Mouse (Mus musculus) liver, embryonic 14.5 days (tissue): ENCODE measurements around the gene Gm7544. TPM values are rescaled to one million over a fixed set of nuclear protein-coding genes. Genes with fewer than 3 reads are reported as not detected.
"Not testable (repeated sequence)": the region's sequence is repeated elsewhere in the genome, so short reads cannot be mapped to it uniquely, and the experiment has no call there.

Experiments
- ATAC-seq: fragments of 200-750 bp; cut with Nextera tagmentation; 2 replicates; pipeline ENCODE4 v1.8.0; 2017; ENCODE audit warnings: moderate number of reproducible peaks, mild to moderate bottlenecking, moderate library complexity; ENCODE audit not compliant: insufficient read depth
- DNase-seq, 3 experiments: peaks; one replicate each; pipeline ENCODE4 v3.0.0-alpha.2; 2012 to 2013; ENCODE audit warnings: low read depth in 3 of 3, low spot score in 3 of 3
- H3K27ac ChIP-seq: fragments of 300-500 bp; sonication (generic); 2 replicates; pipeline ENCODE4 v1.5.1; 2014; ENCODE audit warnings: moderate library complexity, mild to moderate bottlenecking, control low read depth, inconsistent platforms
- H3K27me3 ChIP-seq: fragments of 300-500 bp; sonication (generic); 2 replicates; pipeline ENCODE4 v1.6.1; 2014; ENCODE audit warnings: mild to moderate bottlenecking, low read length, moderate library complexity; ENCODE audit not compliant: control insufficient read depth, insufficient read depth
- H3K36me3 ChIP-seq: fragments of 300-500 bp; sonication (generic); replicated peaks from 2 replicates; pipeline ENCODE4 v1.6.1; 2014; ENCODE audit warnings: low read depth; ENCODE audit not compliant: control insufficient read depth, insufficient read depth
- H3K4me1 ChIP-seq, 2 experiments: fragments of 200-500 bp in 1 of 2; fragments of 300-500 bp in 1 of 2; sonication (generic) in 1 of 2; replicated peaks; 2 replicates each; pipeline ENCODE4 v1.6.1; 2012 to 2014; ENCODE audit warnings: antibody characterized with exemption in 1 of 2, inconsistent platforms in 1 of 2, low read length in 1 of 2; ENCODE audit not compliant: control insufficient read depth in 2 of 2, insufficient read depth in 2 of 2
- H3K4me2 ChIP-seq: fragments of 300-500 bp; sonication (generic); 2 replicates; pipeline ENCODE4 v1.6.1; 2014; ENCODE audit warnings: low read depth, mild to moderate bottlenecking, control low read depth, moderate library complexity
- H3K4me3 ChIP-seq, 2 experiments: fragments of 200-500 bp in 1 of 2; fragments of 300-500 bp in 1 of 2; sonication (generic) in 1 of 2; 2 replicates each; pipeline ENCODE4 v1.5.1; 2012 to 2014; ENCODE audit warnings: low read depth in 2 of 2, low read length in 2 of 2, mild to moderate bottlenecking in 2 of 2, control low read depth in 1 of 2, inconsistent platforms in 1 of 2, moderate library complexity in 1 of 2; ENCODE audit not compliant: insufficient read depth in 1 of 2
- H3K9ac ChIP-seq: fragments of 300-500 bp; sonication (generic); replicated peaks from 2 replicates; pipeline ENCODE4 v1.6.1; 2014; ENCODE audit warnings: mild to moderate bottlenecking, control low read depth, moderate library complexity
- H3K9me3 ChIP-seq: fragments of 300-500 bp; sonication (generic); 2 replicates; pipeline ENCODE4 v1.6.1; 2016; ENCODE audit warnings: low read length, mixed read lengths; ENCODE audit not compliant: control insufficient read depth
- CTCF ChIP-seq: IDR thresholded peaks from 2 replicates; pipeline ENCODE4 v1.5.1; 2016; ENCODE audit warnings: antibody characterized with exemption, low read depth, control low read depth
- EP300 ChIP-seq: IDR thresholded peaks from 2 replicates; pipeline ENCODE4 v1.6.1; 2016; ENCODE audit warnings: antibody characterized with exemption, low read depth
- WGBS: fragments of 180-500 bp; shearing (Covaris S2); extraction: QIAGEN DNeasy Blood & Tissue Kit; methylation state at CpG from one replicate; pipeline ENCODE4 v1.1.7; 2014; ENCODE audit not compliant: insufficient replicate concordance; 5-methylcytosine and 5-hydroxymethylcytosine counted together
- polyA plus RNA-seq, 2 experiments: library from polyadenylated mRNA; depleted of rRNA in 1 of 2; stranded (reverse) in 1 of 2; unstranded in 1 of 2; fragments of >200 nt; fragmentation: Nextera tagmentation in 1 of 2; extraction: Ambion mirVana in 1 of 2; gene quantifications; 2 replicates each; pipeline versions ENCODE4 v1.2.1 to v1.2.3; 2012 to 2014

Gene Gm7544
- polyA plus RNA-seq, 2 experiments, result not detected

DNA sequence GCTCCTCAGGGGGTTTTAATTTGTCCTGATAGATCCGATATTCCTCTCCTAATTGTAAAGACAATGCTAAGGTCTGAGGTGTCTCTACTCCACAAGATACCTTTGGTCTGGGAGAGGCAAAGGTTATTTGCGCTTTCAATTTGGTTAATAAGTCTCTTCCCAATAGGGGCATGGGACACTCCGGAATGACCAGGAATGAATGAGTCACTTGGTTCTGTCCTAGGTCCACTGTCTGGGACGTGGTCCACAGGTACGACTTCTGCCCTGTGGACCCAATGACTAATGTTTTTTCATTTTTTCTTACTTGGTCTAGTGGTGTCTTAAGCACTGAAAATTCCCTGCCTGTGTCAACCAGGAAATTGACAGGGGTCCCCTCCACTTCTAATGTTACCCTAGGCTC, 17.1 kb downstream of the Gm7544 start:
- no peak overlapping the region for H3K9ac ChIP-seq
- H3K4me1 ChIP-seq, result no peaks in the 10 kb centered on the region
- WGBS, result 76% methylated on average over 5 of the region's 5 CpGs
- no peak for TF ChIP-seq CTCF
- TF ChIP-seq EP300, result no peak
- ATAC-seq (no peak), DNase-seq (no peak)
- H3K9me3 ChIP-seq, result no peaks in the 10 kb centered on the region
- H3K27ac ChIP-seq, result no peak overlapping the region
- no peak overlapping the region for H3K4me3 ChIP-seq
- no peaks in the 10 kb centered on the region for H3K27me3 ChIP-seq
- H3K4me2 ChIP-seq, result no peak overlapping the region
- no peaks in the 10 kb centered on the region for H3K36me3 ChIP-seq

DNA sequence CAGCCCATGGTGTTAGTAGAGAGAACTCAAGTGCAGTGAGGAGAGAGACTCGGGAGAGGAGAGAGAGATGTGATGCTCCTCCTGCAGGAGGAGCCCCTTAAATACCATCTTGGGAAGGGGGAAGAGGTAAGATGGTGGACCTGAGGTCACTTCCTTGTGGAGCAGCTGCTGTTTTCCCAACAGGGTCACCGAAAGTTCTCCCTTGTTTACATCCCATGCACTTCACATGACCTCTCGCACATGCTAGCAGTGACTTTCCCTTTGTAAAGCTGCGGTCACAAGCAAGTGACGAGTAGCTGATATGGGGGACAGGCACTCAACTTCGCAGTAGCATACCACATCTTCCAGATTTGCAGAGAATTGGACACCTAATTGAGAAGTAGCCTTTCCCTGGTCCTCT, 24.5 kb downstream of the Gm7544 start, which contains the start of gene Gm6217:
Gm6217 (minus strand) TSS at position 74 of the 400 bp plus-strand sequence.
- H3K27ac ChIP-seq, result not testable (repeated sequence)

DNA sequence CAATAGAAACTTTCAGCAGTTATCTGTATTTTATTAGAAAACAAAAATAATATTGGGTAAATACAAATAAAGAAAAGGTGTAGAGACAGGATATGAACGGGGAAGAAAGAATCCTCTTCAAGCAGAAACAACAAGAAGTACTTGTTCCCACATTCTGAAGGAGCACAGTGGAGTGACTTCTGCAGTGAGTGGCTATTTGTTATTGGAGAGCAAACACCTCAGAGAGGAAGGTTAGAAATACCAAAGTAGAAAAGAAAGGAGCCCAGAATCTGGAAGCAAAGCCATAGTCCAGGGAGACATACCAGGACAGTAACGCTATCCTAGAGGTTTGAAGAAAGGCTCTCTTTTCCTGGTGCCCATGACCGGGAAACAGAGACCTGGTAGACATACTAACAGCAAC, 25.3 kb downstream of the Gm7544 start:
- H3K27me3 ChIP-seq, H3K27ac ChIP-seq, DNase-seq, ATAC-seq, H3K4me1 ChIP-seq, H3K4me2 ChIP-seq, H3K4me3 ChIP-seq, H3K9ac ChIP-seq, H3K36me3 ChIP-seq, H3K9me3 ChIP-seq: not testable (repeated sequence)
- WGBS, result 61% methylated on average over 2 of the region's 3 CpGs

More for the DNA sequence above, 24.5 kb downstream of the Gm7544 start, which contains the start of gene Gm6217:
- not testable (repeated sequence) for H3K27me3 ChIP-seq, H3K4me2 ChIP-seq, DNase-seq, H3K9me3 ChIP-seq, ATAC-seq, H3K4me3 ChIP-seq, H3K4me1 ChIP-seq, H3K9ac ChIP-seq, H3K36me3 ChIP-seq
- WGBS, result no CpG with 5 or more reads among the region's 6 CpGs

DNA sequence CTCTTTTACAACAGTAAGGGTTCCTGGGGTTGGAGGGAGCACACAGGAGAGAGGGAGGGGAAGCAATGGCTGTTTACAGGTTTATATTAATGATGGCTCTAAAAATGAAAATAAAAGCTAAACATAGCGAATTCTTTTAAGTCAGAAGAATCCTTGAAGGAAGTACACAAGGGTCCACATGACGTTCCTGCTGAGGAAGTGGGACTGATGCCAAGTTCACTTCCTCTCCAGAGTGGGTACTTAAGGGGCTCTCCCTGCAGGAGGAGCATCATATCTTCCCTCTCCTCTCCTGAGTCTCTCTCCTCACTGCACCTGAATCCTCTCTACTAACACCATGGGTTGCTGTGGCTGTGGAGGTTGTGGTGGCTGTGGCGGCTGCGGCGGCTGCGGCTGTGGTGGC, 31.2 kb downstream of the Gm7544 start, which contains the start of gene A030014E15Rik:
A030014E15Rik (plus strand) TSS at position 268 of the 400 bp plus-strand sequence.
- WGBS, result 73% methylated on average over 6 of the region's 6 CpGs

DNA sequence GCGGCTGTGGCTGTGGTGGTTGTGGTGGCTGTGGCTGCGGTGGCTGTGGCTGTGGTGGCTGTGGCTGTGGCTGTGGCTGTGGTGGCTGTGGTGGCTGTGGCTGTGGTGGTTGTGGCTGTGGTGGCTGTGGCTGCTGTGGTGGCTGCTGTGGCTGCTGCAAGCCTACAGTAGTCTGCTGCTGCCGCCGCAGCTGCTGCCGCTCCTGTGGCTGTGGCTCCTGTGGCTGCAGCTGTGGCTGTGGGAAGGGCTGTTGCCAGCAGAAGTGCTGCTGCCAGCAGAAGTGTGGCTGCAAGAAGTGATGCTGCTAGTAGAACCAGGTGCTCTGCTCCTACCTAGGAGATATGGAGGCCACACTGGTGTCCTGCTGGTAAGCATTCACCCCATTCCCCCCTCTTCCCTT, 42.4 kb downstream of the Gm7544 start:
- H3K36me3 ChIP-seq, H3K4me1 ChIP-seq, H3K27ac ChIP-seq, DNase-seq, H3K9ac ChIP-seq, H3K27me3 ChIP-seq, H3K4me2 ChIP-seq, H3K9me3 ChIP-seq, H3K4me3 ChIP-seq, ATAC-seq: not testable (repeated sequence)
- 69% methylated on average over 5 of the region's 5 CpGs for WGBS

More for the DNA sequence above, 31.2 kb downstream of the Gm7544 start, which contains the start of gene A030014E15Rik:
- TF ChIP-seq EP300 (no peak), CTCF (no peak)
- ATAC-seq (no peak), DNase-seq (no peak)
- Histone ChIP-seq H3K27me3 (no peaks in the 10 kb centered on the region), H3K27ac (no peak within 1 kb of the TSS), H3K36me3 (no peaks in the 10 kb centered on the region), H3K4me1 (no peaks in the 10 kb centered on the region), H3K4me2 (no peak within 1 kb of the TSS), H3K4me3 (no peak within 1 kb of the TSS), H3K9me3 (no peaks in the 10 kb centered on the region), H3K9ac (no peak within 1 kb of the TSS)

DNA sequence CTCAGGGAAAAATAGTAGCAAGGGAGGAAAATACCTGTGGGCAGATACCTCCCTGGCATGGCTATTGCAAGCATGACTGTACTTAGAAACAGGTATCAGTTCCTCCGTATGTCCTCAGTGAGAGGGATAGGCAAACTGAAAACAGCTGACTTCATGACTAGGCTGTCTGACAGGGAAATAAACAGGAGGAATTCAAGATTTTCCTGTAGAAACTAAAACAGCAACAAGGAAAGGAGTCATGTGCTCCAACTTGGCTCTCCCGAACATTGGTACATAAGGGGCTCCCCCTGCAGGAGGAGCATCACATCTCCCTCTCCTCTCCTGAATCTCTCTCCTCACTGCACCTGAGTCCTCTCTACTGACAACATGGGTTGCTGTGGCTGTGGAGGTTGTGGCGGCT, 42.8 kb downstream of the Gm7544 start, which contains the start of gene A030005L19Rik:
A030005L19Rik (plus strand) TSS at position 301 of the 400 bp plus-strand sequence.
- H3K9me3 ChIP-seq, result no peaks in the 10 kb centered on the region
- H3K36me3 ChIP-seq, result no peaks in the 10 kb centered on the region
- ATAC-seq (no peak), DNase-seq (no peak)
- no peak within 1 kb of the TSS for H3K27ac ChIP-seq
- H3K4me3 ChIP-seq, result no peak within 1 kb of the TSS
- peak; percentile 45; the same call in 1 of the 2 replicates for TF ChIP-seq CTCF
- TF ChIP-seq EP300, result no peak
- H3K27me3 ChIP-seq, result no peaks in the 10 kb centered on the region
- peaks cover 3% of the 10 kb centered on the region in 2 experiments; a peak in 2 of 4 replicates for H3K4me1 ChIP-seq
- no peak within 1 kb of the TSS for H3K4me2 ChIP-seq
- H3K9ac ChIP-seq, result no peak within 1 kb of the TSS
- 70% methylated on average over 3 of the region's 3 CpGs for WGBS
